Mouse (Mus musculus) gastrocnemius, postnatal 14 days (tissue): ENCODE measurements at regions not wholly inside any gene's neighbourhood (a gene's known extent, or its start where the extent isn't known, plus 50 kb on each side); places are given as distances from the start of the nearest gene placed in this dataset.

Experiments used
- DNase-seq: peaks from one replicate; pipeline ENCODE4 v3.0.0; 2021; ENCODE audit warnings: mixed read lengths
- intact Hi-C: fragments of 180-260 bp; cut with DNase I; formaldehyde crosslinking; loops from one replicate; pipeline ENCODE4 v1.15.1; 2025; ENCODE audit warnings: low total_unique reads

DNA sequence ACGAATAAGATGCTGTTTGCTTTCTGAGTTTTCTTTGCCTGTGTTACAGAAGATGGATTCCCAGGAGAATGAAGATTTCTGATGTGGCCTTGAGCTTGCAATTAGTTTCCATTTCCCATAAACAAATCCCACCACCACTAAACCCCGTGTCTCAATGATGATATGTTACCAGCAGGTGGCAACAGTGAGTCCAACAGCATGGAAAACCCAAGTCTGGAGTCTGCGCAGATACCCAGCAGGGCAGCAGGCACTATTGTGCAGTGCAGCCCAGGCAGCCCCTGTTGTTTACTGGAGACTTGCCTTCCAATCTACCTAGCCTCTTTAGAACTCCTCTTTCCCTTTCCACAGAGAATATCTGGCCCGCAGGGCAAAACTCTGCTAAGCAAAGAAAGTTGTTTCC, 62.7 kb downstream of the Bmp2 start:
- no peak for DNase-seq
- intact Hi-C loops = no loop called here

DNA sequence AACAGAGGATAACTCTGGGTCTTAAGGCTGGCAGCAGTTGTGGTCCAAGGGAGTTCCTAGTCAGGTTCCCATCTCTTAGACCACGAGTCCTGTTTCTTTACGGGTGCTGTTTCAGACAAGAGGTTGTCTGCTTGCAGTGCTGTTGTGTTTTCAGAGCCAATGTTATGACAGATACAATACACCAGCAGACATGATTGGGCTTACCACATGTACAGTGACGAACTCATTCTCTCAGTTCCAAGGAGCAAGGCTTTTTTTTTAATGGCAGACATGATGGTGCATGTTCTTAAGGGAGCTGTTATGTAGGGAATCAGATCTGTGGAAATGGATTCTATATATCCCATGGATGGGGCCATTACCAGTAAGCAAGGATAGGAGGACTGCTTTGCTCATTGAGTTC, 63.3 kb downstream of the Bmp2 start:
- no peak for DNase-seq
- intact Hi-C loops = no loop called here

DNA sequence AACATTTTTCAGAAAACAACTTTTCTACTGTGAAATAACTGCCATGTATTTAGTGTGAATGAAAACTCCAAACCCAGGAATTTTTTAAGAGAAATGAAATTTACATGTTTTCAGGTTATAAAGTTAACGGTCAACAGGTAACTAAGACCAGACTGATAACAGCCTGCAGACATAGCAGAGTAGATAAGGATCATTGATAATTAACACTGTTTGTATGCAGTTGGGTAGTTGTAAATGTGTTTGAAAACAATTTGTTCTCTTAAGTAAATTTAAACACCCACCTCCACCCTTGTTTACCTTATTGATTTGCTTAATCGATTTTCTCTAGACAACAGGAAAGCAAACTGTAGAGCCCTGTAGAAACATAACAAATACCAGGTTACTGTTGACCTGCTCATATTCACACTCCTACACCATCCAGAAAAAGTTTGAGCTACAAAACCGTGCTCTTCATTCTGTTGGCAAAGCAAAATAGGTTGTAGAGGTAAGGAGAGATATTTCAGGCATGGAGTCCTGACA, 65.4 kb downstream of the Bmp2 start:
- intact Hi-C loops = no loop called here
- DNase-seq = no peak

DNA sequence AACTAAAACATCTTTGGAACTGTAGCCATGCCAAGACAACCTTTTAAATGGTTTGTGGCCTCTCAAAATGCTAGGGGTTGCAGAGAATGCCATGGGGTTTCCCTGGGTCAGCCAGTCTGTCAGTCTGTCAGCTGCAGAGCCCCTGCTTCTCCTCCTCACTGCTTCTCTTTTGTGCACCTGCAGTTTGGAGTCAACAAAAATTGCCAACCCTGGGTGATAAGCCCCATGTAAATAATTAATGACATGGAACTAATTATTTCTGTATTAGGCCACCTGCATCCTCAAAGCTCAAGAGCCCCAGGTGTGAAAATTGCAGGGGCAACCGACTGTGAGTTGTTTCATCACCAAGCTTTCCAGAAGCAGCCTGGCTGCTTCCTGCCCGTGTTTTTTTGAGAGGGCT, 70.6 kb downstream of the Bmp2 start:
- no peak for DNase-seq
- intact Hi-C loops = no loop called here

DNA sequence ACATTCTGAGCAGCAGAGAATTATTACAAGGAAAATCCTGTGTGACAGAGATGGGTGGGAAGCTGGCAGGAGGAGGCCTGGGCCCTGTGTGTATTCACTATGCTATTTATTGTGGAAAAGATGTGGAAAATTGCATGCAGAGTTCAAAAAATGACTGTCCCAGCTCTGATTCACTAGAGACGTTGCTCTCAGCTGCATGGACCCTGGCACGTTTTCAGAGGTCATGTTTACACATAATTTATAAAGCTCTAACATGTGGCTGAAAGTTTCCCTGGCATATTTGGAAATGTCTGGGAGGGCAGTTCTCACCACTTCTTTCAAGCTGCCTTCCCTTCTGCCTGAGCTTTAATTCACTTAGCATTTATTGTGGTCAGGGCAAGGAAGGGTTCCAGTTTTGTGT, 73.6 kb downstream of the Bmp2 start:
- intact Hi-C loops = no loop called here
- no peak for DNase-seq

DNA sequence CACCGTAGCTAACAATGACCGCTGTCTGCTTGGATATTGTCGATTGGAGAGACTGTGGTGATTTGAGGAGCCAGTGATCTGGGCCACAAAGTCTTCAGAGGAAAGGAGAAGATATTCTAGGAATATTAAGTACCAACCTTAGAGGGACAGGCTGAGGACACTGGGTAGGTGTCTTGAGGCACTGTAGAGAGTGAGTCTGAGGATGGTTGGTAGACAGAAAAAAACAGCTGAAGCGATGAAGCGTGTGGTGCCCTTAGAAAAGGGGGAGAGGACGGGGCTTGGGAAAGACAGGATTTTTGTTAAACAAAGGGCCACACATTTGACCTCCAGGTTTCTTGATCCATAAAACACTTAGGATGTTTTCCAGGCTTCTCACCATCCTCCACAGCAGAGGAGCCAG, 76.9 kb downstream of the Bmp2 start:
- DNase-seq = no peak
- intact Hi-C loops = no loop called here

DNA sequence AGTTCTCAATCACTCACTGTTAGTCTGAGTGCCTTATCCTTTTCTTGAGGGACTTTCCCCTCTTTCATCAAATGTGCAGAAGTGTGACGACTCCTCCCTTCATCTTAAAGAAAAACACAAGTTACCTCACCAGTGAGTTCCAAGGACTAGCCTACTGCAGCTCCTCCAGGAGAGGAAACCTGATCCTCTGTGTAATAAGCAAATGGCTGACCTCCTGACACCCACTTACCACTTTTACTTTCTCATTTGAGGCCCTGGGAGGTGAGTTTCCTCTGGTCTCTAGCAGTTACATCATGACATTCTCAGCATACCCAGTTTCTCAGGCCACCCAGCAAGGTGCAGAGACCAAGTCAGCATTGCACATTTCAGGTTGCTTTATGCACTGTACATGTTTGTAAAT, 83.5 kb downstream of the Bmp2 start:
- intact Hi-C loops = no loop called here
- no peak for DNase-seq

DNA sequence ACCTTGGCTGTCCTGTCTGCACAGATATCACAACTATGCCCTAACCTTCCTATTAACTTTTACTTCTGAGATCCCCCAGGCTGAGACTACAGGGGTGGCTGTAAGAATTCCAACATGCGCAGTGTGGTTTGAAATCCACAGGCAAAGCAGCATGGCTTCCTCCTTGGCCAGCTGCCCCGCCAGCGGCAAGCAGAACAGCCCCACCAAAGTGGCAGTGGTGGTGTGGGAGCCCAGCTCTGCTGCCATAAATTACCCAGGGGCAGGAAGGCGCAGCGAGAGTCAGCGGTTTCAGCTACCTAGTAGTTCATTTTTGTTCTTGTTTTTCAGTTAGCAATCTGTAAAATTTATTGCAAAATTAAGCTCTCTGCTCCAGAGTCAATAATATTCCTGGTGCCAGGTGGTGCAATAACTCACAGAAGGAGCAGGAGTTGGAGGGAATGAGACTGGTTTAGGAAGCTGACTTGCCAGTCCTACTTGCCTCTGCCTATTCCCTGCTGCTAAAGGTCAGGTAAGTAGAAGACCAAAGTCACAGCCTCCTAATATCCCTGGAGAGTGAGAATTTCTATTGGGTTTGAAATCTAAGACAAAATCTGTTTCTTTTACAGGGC, 98.0 kb downstream of the Bmp2 start:
- no peak for DNase-seq

DNA sequence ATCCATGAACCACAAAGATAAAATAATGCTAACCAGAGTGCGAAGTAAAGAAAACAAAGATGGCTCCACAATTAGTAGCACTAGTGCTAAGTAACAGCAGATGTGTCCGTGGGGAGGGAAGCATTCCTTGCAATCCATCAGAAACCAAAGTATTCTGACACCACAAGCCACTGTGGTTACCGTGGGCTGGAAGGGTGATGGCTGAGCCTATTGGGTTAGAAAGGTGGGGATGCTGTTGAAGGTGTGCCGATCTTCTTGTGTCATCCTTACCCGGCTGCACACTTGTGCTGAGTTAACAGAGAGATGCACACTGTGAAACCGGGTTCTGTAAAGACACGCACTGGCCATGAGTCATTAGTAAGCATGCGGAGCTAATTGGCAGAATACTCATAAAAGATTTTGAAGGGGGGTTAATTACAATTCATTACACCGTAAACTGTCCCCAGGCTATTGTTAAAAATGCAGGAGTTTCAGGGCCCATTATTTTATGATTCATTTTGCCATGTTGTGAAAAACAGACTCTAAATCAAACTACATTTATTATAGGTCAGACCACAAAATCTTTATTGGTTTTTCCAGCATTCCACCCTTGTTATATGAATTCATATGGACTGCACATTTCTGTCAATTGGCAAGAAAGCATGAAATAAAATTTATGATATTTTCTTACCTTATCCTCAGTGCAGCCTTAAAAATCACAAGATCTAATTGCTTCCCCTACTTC, 114.5 kb downstream of the Bmp2 start:
- no peak for DNase-seq
- intact Hi-C loops = no loop called here

More for the DNA sequence above, 98.0 kb downstream of the Bmp2 start:
- intact Hi-C loops = no loop called here

DNA sequence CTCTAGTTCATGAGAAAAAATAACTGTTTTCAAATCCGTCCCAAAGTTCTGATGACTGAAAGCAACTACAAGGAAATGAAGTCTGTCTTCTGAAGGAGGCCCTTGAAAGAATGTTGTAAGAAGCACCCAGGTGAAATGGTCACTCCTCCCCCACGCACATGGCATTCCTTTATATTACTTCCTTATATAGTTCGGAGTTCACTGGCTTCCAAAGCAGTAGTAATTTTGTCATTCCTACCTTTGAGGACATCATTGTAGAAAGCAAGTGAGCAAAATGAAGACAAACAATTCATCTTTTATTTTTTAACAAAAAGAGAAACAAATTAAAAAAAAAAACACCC, 115.1 kb downstream of the Bmp2 start:
- intact Hi-C loops = no loop called here
- DNase-seq = no peak

DNA sequence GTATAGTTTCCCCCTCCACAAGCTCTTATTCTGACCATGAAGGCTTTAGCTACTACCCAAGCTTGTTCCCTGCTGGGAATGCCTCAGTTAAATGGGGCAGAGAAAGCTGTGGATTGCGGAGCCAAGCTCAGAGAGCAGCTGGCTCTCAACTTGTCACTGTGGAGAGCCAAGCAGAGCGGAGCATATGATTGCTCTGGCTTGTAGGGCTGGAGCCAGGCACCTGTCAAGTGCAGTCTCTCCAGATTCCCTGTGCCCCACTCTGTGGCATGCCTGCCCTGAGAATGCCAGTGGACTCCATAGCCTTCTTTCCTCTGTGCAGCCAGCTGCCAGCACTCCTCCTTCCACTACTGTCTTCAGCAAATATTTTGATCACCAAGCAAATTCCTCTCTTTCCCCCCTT, 117.9 kb downstream of the Bmp2 start:
- peak; percentile 62 for DNase-seq
- intact Hi-C loops = no loop called here

DNA sequence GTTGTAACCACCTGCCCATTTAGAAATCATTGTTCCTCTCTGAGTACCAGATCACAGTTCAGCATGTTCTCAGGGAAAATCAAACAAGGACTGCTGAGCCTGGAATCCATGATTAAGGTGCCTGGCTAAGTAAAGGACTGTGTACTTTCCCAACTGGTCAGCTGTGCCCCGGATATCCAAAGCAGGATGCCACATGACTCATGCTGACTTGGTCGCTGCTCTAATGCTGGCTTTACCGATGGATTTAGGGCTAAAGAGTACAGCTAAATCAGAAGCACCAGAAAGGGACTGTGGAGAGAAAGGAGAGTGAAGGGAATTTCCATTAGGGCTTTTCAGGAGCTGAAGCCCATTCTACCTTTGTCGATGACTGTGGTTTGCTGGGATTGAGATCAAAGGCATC, 119.6 kb downstream of the Bmp2 start:
- DNase-seq = no peak
- intact Hi-C loops = no loop called here

DNA sequence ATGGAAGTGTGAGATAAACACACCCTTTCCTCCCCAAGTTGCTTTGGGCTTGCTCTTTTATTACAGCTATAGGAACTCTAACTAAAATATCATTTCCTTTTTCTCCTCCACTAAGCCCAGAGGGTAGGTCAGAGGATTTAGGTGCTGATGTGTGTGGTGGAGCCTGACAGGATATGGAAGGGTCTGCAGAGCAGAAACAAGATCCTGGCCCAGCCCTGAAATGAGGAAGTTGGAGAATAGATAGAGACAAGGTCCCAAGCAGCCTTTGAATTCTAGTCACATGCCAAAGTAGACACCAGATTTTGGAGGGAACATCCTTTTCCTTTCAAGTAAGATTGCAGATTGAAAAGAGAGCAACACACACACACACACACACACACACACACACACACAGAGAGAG, 132.4 kb downstream of the Bmp2 start:
- DNase-seq = no peak
- intact Hi-C loops = no loop called here

DNA sequence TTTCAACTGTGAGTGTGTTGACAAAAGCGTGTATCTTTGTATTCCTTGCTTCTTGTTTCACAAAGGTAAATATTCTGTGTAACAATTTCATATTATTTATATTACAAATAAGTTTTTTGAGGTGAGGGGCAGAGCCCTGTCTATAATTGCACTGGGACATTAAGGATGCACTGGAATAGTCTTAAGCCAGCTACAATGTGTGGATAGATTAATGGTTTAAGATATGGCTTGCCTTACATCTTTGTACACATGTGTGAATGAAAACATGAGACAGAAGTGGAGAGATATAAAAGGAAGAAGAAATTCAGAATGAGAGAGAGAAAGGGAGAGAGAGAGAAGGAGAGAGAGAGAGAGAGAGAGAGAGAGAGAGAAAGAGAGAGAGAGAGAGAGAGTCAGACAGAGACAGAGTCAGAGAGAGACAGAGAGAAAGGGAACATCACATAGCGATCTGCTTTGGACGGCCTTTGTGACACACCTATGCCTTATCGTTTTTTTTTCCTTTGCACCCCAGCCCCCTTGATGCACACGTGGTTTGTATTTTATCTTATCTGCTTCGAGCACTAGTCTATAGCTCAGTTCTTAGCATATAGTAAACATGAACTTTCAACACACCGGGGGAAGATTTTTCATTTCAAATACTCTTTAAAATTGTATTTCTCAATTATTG, 136.3 kb downstream of the Bmp2 start:
- intact Hi-C loops = no loop called here
- no peak for DNase-seq

DNA sequence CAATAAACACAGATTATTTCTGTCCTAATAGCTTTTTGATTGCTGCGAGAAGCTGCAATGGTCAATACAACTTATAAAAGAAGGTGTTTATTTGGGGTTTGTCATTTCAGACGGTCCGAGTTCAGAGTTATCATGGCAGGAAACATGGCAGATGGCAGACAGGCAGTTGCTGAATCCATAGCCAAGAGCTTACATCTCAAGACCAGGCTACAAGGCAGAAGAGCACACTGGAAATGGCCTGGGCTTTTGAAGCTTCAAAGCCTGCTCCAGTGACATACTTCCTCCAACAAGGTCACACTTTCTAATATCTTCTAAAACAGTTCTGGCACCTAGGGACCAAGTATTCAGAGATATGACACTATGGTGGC, 136.8 kb downstream of the Bmp2 start:
- no peak for DNase-seq
- intact Hi-C loops = no loop called here

DNA sequence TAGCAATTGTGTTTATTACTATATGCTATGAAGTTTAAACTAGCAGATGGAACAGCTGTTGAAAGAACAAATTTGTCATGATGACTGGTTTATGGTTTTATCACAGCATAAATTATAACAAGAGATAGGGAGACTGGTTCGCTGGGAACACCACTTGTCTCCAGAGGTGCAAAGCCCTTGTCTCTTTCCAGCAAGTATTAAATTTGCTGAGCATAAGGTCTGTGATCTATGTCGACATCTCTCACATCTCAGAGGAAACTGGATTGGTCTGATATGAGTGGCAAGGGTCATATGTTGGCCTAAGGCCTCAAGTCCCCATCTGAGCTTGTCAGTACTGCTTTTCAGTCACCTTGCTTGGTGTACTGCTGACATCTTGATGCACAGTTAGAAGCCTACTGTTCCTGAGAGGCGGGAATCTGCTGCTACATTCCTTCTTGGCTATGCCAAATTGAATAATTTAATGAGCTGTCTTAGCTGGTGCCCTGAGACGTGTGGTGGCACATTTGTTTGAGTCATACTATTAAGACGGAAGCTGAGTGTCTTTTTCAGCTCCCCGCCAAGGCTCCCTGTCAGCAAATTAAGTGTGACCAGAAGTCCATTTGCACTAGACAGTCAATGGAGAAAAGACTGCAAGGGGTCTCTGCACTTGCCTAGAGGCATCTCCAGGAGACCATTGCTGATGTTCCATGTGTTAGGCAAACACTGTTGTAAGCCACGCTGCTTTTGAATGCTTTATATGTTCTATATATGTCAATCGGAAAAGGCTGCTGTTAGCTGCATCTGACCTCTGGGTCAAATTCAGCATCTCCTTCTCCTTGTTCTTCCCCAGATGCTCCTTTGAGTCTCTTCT, 157.0 kb downstream of the Bmp2 start:
- intact Hi-C loops = no loop called here

DNA sequence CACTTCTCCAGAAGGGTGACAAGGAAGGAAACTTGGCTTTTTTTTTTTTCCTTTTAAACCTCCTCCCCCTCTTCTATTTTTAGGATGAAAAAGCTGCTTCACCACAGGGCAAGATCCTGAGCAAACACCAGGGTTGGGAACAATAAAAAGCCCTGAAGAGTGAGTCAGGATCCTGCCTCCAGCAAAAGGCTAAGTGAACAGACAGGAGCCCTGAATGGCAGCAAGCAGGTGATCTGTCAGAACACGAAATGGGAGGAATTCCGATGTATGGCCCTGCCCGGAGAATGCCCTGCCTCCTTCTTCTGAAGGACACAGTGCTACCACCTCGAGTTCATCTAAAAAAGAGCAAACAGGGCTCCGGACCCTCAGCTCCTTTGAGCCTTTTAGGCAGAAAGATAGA, 164.3 kb downstream of the Bmp2 start:
- intact Hi-C loops = no loop called here
- DNase-seq = no peak

More for the DNA sequence above, 157.0 kb downstream of the Bmp2 start:
- no peak for DNase-seq

DNA sequence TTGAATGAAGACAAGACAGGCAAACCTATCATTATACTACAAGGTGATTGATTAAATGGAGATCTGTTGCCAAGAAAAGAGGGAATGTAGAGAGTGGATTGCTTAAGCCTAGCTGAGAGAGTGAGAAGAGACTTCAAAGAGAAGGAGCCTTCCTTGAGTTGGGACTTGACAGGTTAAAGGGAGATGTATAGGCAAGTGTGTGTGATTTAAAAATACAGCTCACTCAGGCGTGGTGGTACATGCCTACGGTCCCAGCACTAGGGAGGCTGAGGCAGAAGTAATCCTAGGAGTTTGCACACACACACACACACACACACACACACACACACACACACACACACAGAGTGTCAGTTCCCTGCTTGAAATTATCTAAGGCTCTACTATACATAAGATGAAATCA, 165.1 kb downstream of the Bmp2 start:
- DNase-seq = no peak
- intact Hi-C loops = no loop called here

DNA sequence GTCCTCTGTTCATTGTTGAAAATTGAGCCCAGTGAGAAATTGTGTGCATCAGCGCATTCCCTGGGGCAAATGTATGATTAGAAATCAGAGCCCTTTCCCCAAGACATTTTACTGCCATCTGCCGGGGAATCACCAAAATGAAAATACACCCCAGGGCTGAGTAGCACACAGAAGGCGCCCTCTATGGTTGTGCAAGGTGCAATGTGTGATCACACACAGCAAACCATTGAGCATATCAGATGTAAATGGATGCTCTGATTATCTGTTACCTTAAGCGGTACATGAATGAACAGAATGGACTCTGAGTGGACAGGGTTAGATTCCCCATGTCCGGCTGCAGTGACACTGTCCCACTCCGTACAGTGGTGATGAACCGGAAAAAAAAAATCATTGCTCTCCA, 172.4 kb downstream of the Bmp2 start:
- no peak for DNase-seq
- intact Hi-C loops = loop anchor here (2.0 kb wide), 1 partner anchor 172 kb away; the partner anchor contains the start of gene Bmp2

DNA sequence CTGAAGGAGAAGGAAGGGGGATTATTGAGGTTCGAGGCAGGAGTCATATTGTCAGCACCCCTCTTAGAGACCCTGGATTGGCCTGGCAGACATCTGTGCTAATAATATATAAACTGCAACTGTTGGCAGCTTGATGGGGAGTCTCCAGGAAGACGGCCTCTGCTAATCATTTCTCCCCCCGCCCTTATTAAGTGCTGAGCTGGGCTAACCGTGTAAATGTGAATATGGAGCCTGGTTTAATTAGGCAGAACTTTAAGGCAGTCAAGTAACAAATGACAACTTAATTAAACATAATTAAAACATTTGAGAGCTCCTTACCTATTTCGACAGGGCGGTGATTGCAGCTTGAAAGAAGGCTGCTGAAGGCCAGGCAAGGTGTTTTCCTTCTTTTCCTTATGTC, 172.8 kb downstream of the Bmp2 start:
- intact Hi-C loops = loop anchor here (2.0 kb wide), 1 partner anchor 172 kb away; the partner anchor contains the start of gene Bmp2

More for the DNA sequence above, 172.8 kb downstream of the Bmp2 start:
- no peak for DNase-seq
